Mouse (Mus musculus): Measurements from ENCODE around the gene Renbp. TPM values are rescaled to one million over a fixed set of nuclear protein-coding genes. Genes with fewer than 3 reads are reported as not detected.

Renbp gene
- total RNA-seq, 2 experiments from 2014 or later: 7.9 to 9.6 TPM

Other genes starting within 250 kb of the Renbp start
- gene Bcap31, start 214.7 kb downstream of the Renbp start, total RNA-seq (2021): 100 to 1,000 TPM in 1 of 2 experiments, 10 to 100 TPM in 1; 99.9 to 104 TPM
- gene Abcd1, start 214.3 kb downstream of the Renbp start, total RNA-seq (2021): 10 to 100 TPM; 24.1 to 26.8 TPM
- 1 to 10 TPM; 3.1 to 3.7 TPM for gene Plxnb3, start 173.8 kb downstream of the Renbp start, total RNA-seq (2021)
- 100 to 1,000 TPM; 150 to 153 TPM for gene Srpk3, start 156.4 kb downstream of the Renbp start, total RNA-seq (2021)
- gene Idh3g, start 144.0 kb downstream of the Renbp start, total RNA-seq (2021): 100 to 1,000 TPM; 221 to 247 TPM
- 100 to 1,000 TPM; 118 to 128 TPM for gene Ssr4, start 143.8 kb downstream of the Renbp start, total RNA-seq (2021)
- 1 to 10 TPM; 6.7 to 6.8 TPM for gene Pdzd4, start 105.9 kb downstream of the Renbp start, total RNA-seq (2021)
- not detected for gene Avpr2, start 38.7 kb downstream of the Renbp start, total RNA-seq (2021)
- 1 to 10 TPM; 4.2 to 4.3 TPM for gene L1cam, start 34.7 kb downstream of the Renbp start, total RNA-seq (2021)
- gene Arhgap4, start 9.0 kb downstream of the Renbp start, total RNA-seq (2021): 1 to 10 TPM; 2.4 to 2.8 TPM
- 10 to 100 TPM; 71.4 to 75.8 TPM for gene Naa10, start 8.9 kb downstream of the Renbp start, total RNA-seq (2021)
- 10 to 100 TPM; 75.4 to 83.5 TPM for gene Hcfc1, start 35.5 kb upstream of the Renbp start, total RNA-seq (2021)
- gene Irak1, start 93.1 kb upstream of the Renbp start, total RNA-seq (2021): 10 to 100 TPM; 51.0 to 58.8 TPM
- gene Opn1mw, start 196.6 kb upstream of the Renbp start, total RNA-seq (2021): not detected
- gene Mecp2, start 204.5 kb upstream of the Renbp start, total RNA-seq (2021): 10 to 100 TPM; 45.4 to 48.7 TPM
- gene Tex28, start 237.0 kb upstream of the Renbp start, total RNA-seq (2021): not detected
- gene Tktl1, start 246.4 kb upstream of the Renbp start, total RNA-seq (2021): not detected